Mouse (Mus musculus) CH12.LX (cell line): ENCODE measurements around the gene Vmn2r115. TPM values are rescaled to one million over a fixed set of nuclear protein-coding genes. Genes with fewer than 3 reads are reported as not detected.
"Not testable (repeated sequence)": the region's sequence is repeated elsewhere in the genome, so short reads cannot be mapped to it uniquely, and the experiment has no call there.

Source experiments
- DNase-seq: peaks from one replicate; pipeline ENCODE4 v3.0.0-alpha.2; 2013; ENCODE audit errors: extremely low read depth
- H3K27ac ChIP-seq: 2 replicates; pipeline ENCODE4 v1.5.1; 2012; ENCODE audit warnings: low read depth, mild to moderate bottlenecking, control low read depth, moderate library complexity; ENCODE audit not compliant: insufficient read depth
- H3K27me3 ChIP-seq: replicated peaks from 2 replicates; pipeline ENCODE3; 2012; ENCODE audit warnings: inconsistent platforms
- H3K36me3 ChIP-seq, 2 experiments: replicated peaks in 1 of 2; 2 replicates each; pipeline versions ENCODE3 to v1.6.1; 2012; ENCODE audit warnings: inconsistent platforms in 1 of 2, low read length in 1 of 2, mild to moderate bottlenecking in 1 of 2, mixed read lengths in 1 of 2, moderate library complexity in 1 of 2; ENCODE audit not compliant: control insufficient read depth in 1 of 2, insufficient read depth in 1 of 2
- H3K4me1 ChIP-seq, 2 experiments: 2 replicates each; pipeline ENCODE4 v1.6.1; 2012; ENCODE audit warnings: inconsistent platforms in 1 of 2, moderate library complexity in 1 of 2; ENCODE audit not compliant: insufficient read depth in 2 of 2, control insufficient read depth in 1 of 2
- H3K4me2 ChIP-seq: 2 replicates; pipeline ENCODE4 v1.6.1; 2012; ENCODE audit warnings: low read depth, mild to moderate bottlenecking, control low read depth; ENCODE audit not compliant: poor library complexity, insufficient read depth, severe bottlenecking
- H3K4me3 ChIP-seq, 3 experiments: fragments of 150-350 bp in 1 of 3; sonication (generic) in 1 of 3; replicated peaks in 1 of 3; 2 replicates each; pipeline versions ENCODE3 to v1.5.1; 2011 to 2012; ENCODE audit warnings: low read depth in 2 of 3, low read length in 2 of 3, mild to moderate bottlenecking in 2 of 3, moderate library complexity in 2 of 3, control low read depth in 1 of 3, improper control_type of control experiment in 1 of 3, inconsistent platforms in 1 of 3, mixed read lengths in 1 of 3; ENCODE audit not compliant: poor library complexity in 1 of 3
- H3K79me2 ChIP-seq: replicated peaks from 2 replicates; pipeline ENCODE4 v1.6.1; 2012; ENCODE audit warnings: mild to moderate bottlenecking, moderate library complexity; ENCODE audit not compliant: control insufficient read depth, poor library complexity, insufficient read depth, severe bottlenecking; ENCODE audit errors: extremely low read depth
- H3K9ac ChIP-seq: 2 replicates; pipeline ENCODE4 v1.6.1; 2012; ENCODE audit warnings: low read depth, mild to moderate bottlenecking, control low read depth, moderate library complexity; ENCODE audit not compliant: insufficient read depth
- H3K9me3 ChIP-seq: replicated peaks from 2 replicates; pipeline ENCODE3; 2012; ENCODE audit warnings: low read length, inconsistent platforms, mixed read lengths
- CTCF ChIP-seq, 2 experiments: IDR thresholded peaks in 1 of 2; conservative IDR thresholded peaks in 1 of 2; 2 replicates each; pipeline ENCODE4 v1.5.1; 2011 to 2012; ENCODE audit warnings: low read depth in 2 of 2, low read length in 2 of 2, improper control_type of control experiment in 1 of 2, inconsistent platforms in 1 of 2, mild to moderate bottlenecking in 1 of 2, moderate library complexity in 1 of 2
- EP300 ChIP-seq: IDR thresholded peaks from 2 replicates; pipeline ENCODE4 v1.6.1; 2011; ENCODE audit warnings: low read length, improper control_type of control experiment
- HCFC1 ChIP-seq: IDR thresholded peaks from 2 replicates; pipeline ENCODE4 v1.6.1; 2012; ENCODE audit warnings: low read depth, mild to moderate bottlenecking, inconsistent platforms, low read length, improper control_type of control experiment
- IRF4 ChIP-seq: IDR thresholded peaks from 2 replicates; pipeline ENCODE4 v1.6.1; 2014; ENCODE audit warnings: low read depth, mild to moderate bottlenecking, inconsistent platforms, low read length, improper control_type of control experiment
- KAT2A ChIP-seq: IDR thresholded peaks from 2 replicates; pipeline ENCODE4 v1.6.1; 2012; ENCODE audit warnings: low read length, improper control_type of control experiment, inconsistent platforms; ENCODE audit not compliant: insufficient replicate concordance
- MXI1 ChIP-seq: IDR thresholded peaks from 2 replicates; pipeline ENCODE4 v1.6.1; 2011; ENCODE audit warnings: mild to moderate bottlenecking, low read depth, low read length, improper control_type of control experiment
- PAX5 ChIP-seq: IDR thresholded peaks from 2 replicates; pipeline ENCODE4 v1.6.1; 2012; ENCODE audit warnings: low read length, inconsistent platforms, mixed read lengths
- POLR2A ChIP-seq: IDR thresholded peaks from 2 replicates; pipeline ENCODE4 v1.6.1; 2011; ENCODE audit warnings: low read depth, mild to moderate bottlenecking, improper control_type of control experiment, low read length
- POLR2AphosphoS2 ChIP-seq: IDR thresholded peaks from 2 replicates; pipeline ENCODE4 v1.6.1; 2011; ENCODE audit warnings: low read depth, low read length, improper control_type of control experiment
- RCOR1 ChIP-seq: conservative IDR thresholded peaks from 2 replicates; pipeline ENCODE4 v1.6.1; 2012; ENCODE audit warnings: low read depth, mild to moderate bottlenecking, inconsistent platforms, low read length, improper control_type of control experiment
- ZC3H11A ChIP-seq: IDR thresholded peaks from 2 replicates; pipeline ENCODE4 v1.6.1; 2012; ENCODE audit warnings: low read depth, mild to moderate bottlenecking, inconsistent platforms, low read length, improper control_type of control experiment
- ZKSCAN1 ChIP-seq: IDR thresholded peaks from 2 replicates; pipeline ENCODE4 v1.6.1; 2012; ENCODE audit warnings: low read depth, inconsistent platforms, low read length, improper control_type of control experiment, borderline replicate concordance
- ZMIZ1 ChIP-seq: IDR thresholded peaks from 2 replicates; pipeline ENCODE4 v1.6.1; 2012; ENCODE audit warnings: low read depth, mild to moderate bottlenecking, inconsistent platforms, low read length, improper control_type of control experiment
- ZNF384 ChIP-seq: IDR thresholded peaks from 2 replicates; pipeline ENCODE4 v1.6.1; 2012; ENCODE audit warnings: low read depth, low read length, improper control_type of control experiment, inconsistent platforms
- dilution Hi-C: fragments of 300-500 bp; cut with MboI; formaldehyde crosslinking; loops from 2 replicates; pipeline ENCODE4 v1.14.3; 2020; ENCODE audit warnings: low sequenced_read_pairs; ENCODE audit not compliant: extremely low pct_unique_long_range_greater_than_20kb, extremely low pct_ligation_motif_present
- in situ Hi-C: fragments of 300-500 bp; cut with MboI; formaldehyde crosslinking; loops from 3 replicates; pipeline ENCODE4 v1.14.3; 2019; ENCODE audit warnings: low sequenced_read_pairs, low pct_ligation_motif_present, low pct_unique_long_range_greater_than_20kb, mixed read lengths
- polyA plus RNA-seq: library from polyadenylated mRNA; unstranded; fragments of >175 nt; gene quantifications from 2 replicates; pipeline ENCODE4 v1.2.1, GENCODE M21; 2012; ENCODE audit warnings: low read depth; ENCODE audit not compliant: insufficient read length
- total RNA-seq, 2 experiments: library from RNA; depleted of rRNA; stranded (reverse); fragments of 300-350 nt in 1 of 2; fragments of >200 nt in 1 of 2; gene quantifications; 2 replicates each; pipeline ENCODE4 v1.2.3; 2012 to 2014

Gene Vmn2r115
- not detected in 2 replicates for total RNA-seq (2012; rRNA removed)
- not detected in 2 replicates for total RNA-seq (2014; rRNA removed)
- polyA plus RNA-seq, result not detected in 2 replicates

DNA sequence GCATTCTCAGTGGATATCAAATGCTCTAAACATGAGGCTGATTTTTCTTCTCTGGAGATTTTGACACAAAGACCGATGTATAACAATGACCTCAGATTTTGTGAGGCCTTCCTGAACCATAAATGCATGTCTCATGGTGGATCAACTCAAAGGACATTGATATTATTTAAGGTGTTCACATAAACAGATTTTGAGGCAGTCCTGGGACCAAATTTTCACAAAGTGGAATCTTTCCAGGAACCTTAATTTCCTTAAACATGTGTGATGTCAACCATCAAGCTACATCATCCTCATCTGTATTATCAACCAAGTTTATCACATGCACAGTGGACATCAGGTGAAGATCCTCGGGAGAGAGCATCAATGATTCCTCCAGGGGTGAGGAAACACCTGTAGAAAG is at the start of gene Vmn2r115:
TSS of gene Vmn2r115 (plus strand) at position 301 of the 400 bp plus-strand sequence.
- in situ Hi-C loops, H3K36me3 ChIP-seq, H3K27me3 ChIP-seq, H3K27ac ChIP-seq, H3K4me2 ChIP-seq, DNase-seq, H3K4me1 ChIP-seq, H3K4me3 ChIP-seq, H3K9ac ChIP-seq, dilution Hi-C loops, H3K79me2 ChIP-seq, H3K9me3 ChIP-seq: not testable (repeated sequence)

GRCm38 (mm10) chr17:23312437-23312836 is 31.1 kb upstream of the Vmn2r115 start, which contains the start of gene Vmn2r114:
Gene Vmn2r114, minus strand, starts transcription at chr17:23312537.
- in situ Hi-C loops, H3K27ac ChIP-seq, DNase-seq, H3K9me3 ChIP-seq, H3K4me3 ChIP-seq, H3K9ac ChIP-seq, H3K79me2 ChIP-seq, H3K36me3 ChIP-seq, H3K4me2 ChIP-seq, H3K27me3 ChIP-seq, dilution Hi-C loops, H3K4me1 ChIP-seq: not testable (repeated sequence)

DNA sequence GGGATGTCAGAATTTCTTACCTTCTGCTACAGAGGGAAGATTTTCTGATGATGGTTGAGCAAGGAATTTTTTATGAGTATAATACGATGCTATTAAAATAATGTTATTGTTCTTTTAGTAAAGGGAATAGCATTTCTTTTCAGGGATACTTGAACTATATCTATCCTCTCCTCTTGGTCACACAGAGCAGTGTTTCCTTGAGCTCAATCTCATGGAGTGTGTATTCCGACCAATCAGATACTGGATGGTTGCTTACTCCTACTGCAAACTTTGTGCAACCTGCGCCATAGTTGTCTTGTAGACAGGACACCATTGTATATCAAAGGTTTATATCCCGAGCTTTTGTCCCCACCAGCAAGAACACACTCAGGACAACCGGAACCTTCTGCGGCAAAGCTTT is 12.9 kb upstream of the Vmn2r115 start:
- no peak for TF ChIP-seq CTCF (conservative IDR thresholded peaks at IDR 0.05 in 1 of 2, IDR thresholded peaks at IDR 0.05 in 1 of 2; ENCODE audit: low read depth in 2 of 2, low read length in 2 of 2)
- TF ChIP-seq ZKSCAN1, result no peak
- no peak for TF ChIP-seq ZC3H11A
- no peak for TF ChIP-seq ZMIZ1
- no peak for TF ChIP-seq POLR2AphosphoS2
- TF ChIP-seq HCFC1, result no peak
- no peak for TF ChIP-seq POLR2A
- H3K4me2 ChIP-seq, result no peak overlapping the region
- in situ Hi-C loops (no loop called here), dilution Hi-C loops (no loop called here)
- DNase-seq, result no peak
- H3K36me3 ChIP-seq, result no peaks in the 10 kb centered on the region
- H3K9ac ChIP-seq, result no peak overlapping the region
- H3K27ac ChIP-seq, result no peak overlapping the region
- H3K4me3 ChIP-seq, result no peak overlapping the region
- H3K79me2 ChIP-seq, result no peaks in the 10 kb centered on the region
- no peaks in the 10 kb centered on the region for H3K27me3 ChIP-seq
- no peaks in the 10 kb centered on the region for H3K4me1 ChIP-seq
- peaks cover 2% of the 10 kb centered on the region for H3K9me3 ChIP-seq

DNA sequence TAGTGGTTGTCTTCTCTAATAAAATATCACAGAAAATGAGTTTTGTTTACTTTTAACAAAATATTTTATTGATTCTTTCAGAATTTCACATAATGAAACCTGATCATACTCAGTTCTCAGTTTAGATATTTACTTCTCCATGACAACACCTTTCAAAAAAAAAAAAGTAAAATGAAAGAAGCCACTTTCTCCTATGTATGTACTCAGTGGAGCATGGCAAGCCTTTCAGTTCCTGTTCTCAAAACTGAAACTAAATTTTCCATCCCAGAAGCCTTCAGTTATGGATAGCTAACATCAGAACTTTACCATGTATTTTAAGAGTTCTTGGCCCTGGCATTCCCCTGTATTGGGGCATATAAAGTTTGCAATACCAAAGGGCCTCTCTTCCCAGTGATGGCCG is 8.1 kb downstream of the Vmn2r115 start:
- Histone ChIP-seq H3K36me3 (no peaks in the 10 kb centered on the region), H3K9me3 (no peaks in the 10 kb centered on the region), H3K4me2 (no peak overlapping the region; the same call in 1 of the 2 replicates), H3K27ac (no peak overlapping the region), H3K4me1 (no peaks in the 10 kb centered on the region), H3K27me3 (no peaks in the 10 kb centered on the region), H3K79me2 (no peaks in the 10 kb centered on the region), H3K9ac (no peak overlapping the region), H3K4me3 (no peak overlapping the region)
- DNase-seq, result peak; percentile 62
- in situ Hi-C loops (no loop called here), dilution Hi-C loops (no loop called here)
- TF ChIP-seq RCOR1 (no peak), MXI1 (no peak), EP300 (peak; percentile 79), PAX5 (no peak), ZNF384 (peak; percentile 90), IRF4 (peak; percentile 46; the same call in 1 of the 2 replicates), POLR2A (no peak), KAT2A (no peak)

DNA sequence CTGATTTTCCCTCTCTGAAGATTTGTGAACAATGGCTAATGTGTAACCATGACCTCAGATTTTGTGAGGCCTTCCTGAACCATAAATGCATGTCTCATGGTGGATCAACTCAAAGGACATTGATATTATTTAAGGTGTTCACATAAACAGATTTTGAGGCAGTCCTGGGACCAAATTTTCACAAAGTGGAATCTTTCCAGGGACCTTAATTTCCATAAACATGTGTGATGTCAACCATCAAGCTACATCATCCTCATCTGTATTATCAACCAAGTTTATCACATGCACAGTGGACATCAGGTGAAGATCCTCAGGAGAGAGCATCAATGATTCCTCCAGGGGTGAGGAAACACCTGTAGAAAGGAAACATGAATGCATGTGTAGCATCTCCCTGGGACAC is 40.8 kb downstream of the Vmn2r115 start, which contains the start of gene Vmn2r116:
TSS of gene Vmn2r116 (plus strand) at position 301 of the 400 bp plus-strand sequence.
- dilution Hi-C loops, H3K36me3 ChIP-seq, H3K4me2 ChIP-seq, H3K4me3 ChIP-seq, H3K27me3 ChIP-seq, DNase-seq, H3K9ac ChIP-seq, H3K79me2 ChIP-seq, H3K27ac ChIP-seq, in situ Hi-C loops, H3K9me3 ChIP-seq, H3K4me1 ChIP-seq: not testable (repeated sequence)
